In genomic region chr9:67593469-67594141, GRCm38 (mm10) we compare ENCODE assay signal across 22 mouse cellular contexts. TPM values are rescaled to one million over a fixed set of nuclear protein-coding genes. Genes with fewer than 3 reads are reported as not detected.
DNase-seq lines count a peak whose midpoint lies in the region; ATAC-seq and TF ChIP-seq lines count a peak whose summit lies in the region.
"Had no signal": no experiment of that assay in that cellular context is flagged by ENCODE, and none has a peak within 500 bp of the region (broad histone marks: within the 10 kb centered on the region; RNA-seq: fewer than 3 reads in every experiment).

No protein-coding gene starts in this region.

- H3K4me3 ChIP-seq in lung, embryonic 14.5 days (ENCODE audit: low read depth, low read length): no peak overlapping the region
- H3K4me3 ChIP-seq in stomach, postnatal 0 days (ENCODE audit: low read depth, low read length): no peak overlapping the region
- H3K4me3 ChIP-seq: embryonic facial prominence, embryonic 12.5 days; forebrain, embryonic 15.5 days; heart, adult 2 months; heart, embryonic 15.5 days; hindbrain, embryonic 10.5 days had no signal

- WGBS in lung, embryonic 14.5 days: 67% methylated on average over 9 of the region's 9 CpGs
- 66% methylated on average over 9 of the region's 9 CpGs for WGBS in stomach, postnatal 0 days

- H3K4me2 ChIP-seq in lung, embryonic 14.5 days: no peak overlapping the region
- no peak overlapping the region for H3K4me2 ChIP-seq in stomach, postnatal 0 days (replicated peaks; ENCODE audit: low read depth)
- H3K4me2 ChIP-seq: embryonic facial prominence, embryonic 12.5 days; forebrain, embryonic 15.5 days; heart, embryonic 11.5 days; heart, embryonic 15.5 days had no signal

- H3K9ac ChIP-seq in lung, embryonic 14.5 days: no peak overlapping the region
- H3K9ac ChIP-seq in stomach, postnatal 0 days (ENCODE audit: low read length): no peak overlapping the region
- H3K9ac ChIP-seq: embryonic facial prominence, embryonic 12.5 days; forebrain, embryonic 15.5 days; heart, embryonic 15.5 days had no signal

- H3K36me3 ChIP-seq in lung, embryonic 14.5 days (ENCODE audit: insufficient read depth): no peaks in the 10 kb centered on the region
- H3K36me3 ChIP-seq in stomach, postnatal 0 days (ENCODE audit: control insufficient read depth, insufficient read depth, low read length): no peaks in the 10 kb centered on the region
- H3K36me3 ChIP-seq: embryonic facial prominence, embryonic 12.5 days; forebrain, embryonic 15.5 days; G1E; heart, embryonic 15.5 days had no signal

- DNase-seq in heart, adult 11 months: peak; percentile 51
- no peak for DNase-seq in heart, postnatal 10 days
- DNase-seq in lung, embryonic 14.5 days: peak; percentile 61
- DNase-seq in lung, postnatal 10 days: no peak
- peak; percentile 63 for DNase-seq in lung, postnatal 36 days
- DNase-seq in stomach, postnatal 0 days (ENCODE audit: low spot score): peak; percentile 60
- no peak for DNase-seq in embryo, embryonic 11 days
- no peak for DNase-seq in cerebellum, adult 18-20 months
- DNase-seq: adrenal gland, adult 8-10 months; adrenal gland, postnatal 36 days; B cell, adult 2 months; cerebellum, adult 8-10 months; cerebellum, postnatal 14 days; gastrocnemius, postnatal 10 days; heart, adult 2 months had no signal

- H3K9me3 ChIP-seq in lung, embryonic 14.5 days (ENCODE audit: low read depth, low read length): no peaks in the 10 kb centered on the region
- no peaks in the 10 kb centered on the region for H3K9me3 ChIP-seq in stomach, postnatal 0 days (ENCODE audit: control insufficient read depth, low read length)
- H3K9me3 ChIP-seq: embryonic facial prominence, embryonic 12.5 days; forebrain, embryonic 15.5 days had no signal

- H3K4me1 ChIP-seq in lung, embryonic 14.5 days (ENCODE audit: insufficient read depth): no peaks in the 10 kb centered on the region
- no peaks in the 10 kb centered on the region for H3K4me1 ChIP-seq in stomach, postnatal 0 days (replicated peaks; ENCODE audit: control insufficient read depth, insufficient read depth)
- H3K4me1 ChIP-seq: embryonic facial prominence, embryonic 12.5 days; forebrain, embryonic 15.5 days; hindbrain, embryonic 10.5 days had no signal

- no peak for TF ChIP-seq EP300 in stomach, postnatal 0 days (optimal IDR thresholded peaks at IDR 0.05)

- H3K27me3 ChIP-seq in lung, embryonic 14.5 days (ENCODE audit: insufficient read depth, low read length): no peaks in the 10 kb centered on the region
- H3K27me3 ChIP-seq in stomach, postnatal 0 days (ENCODE audit: control insufficient read depth, insufficient read depth, low read length): no peaks in the 10 kb centered on the region
- H3K27me3 ChIP-seq: embryonic facial prominence, embryonic 12.5 days; forebrain, embryonic 15.5 days; heart, embryonic 15.5 days had no signal

- ATAC-seq in lung, embryonic 14.5 days (ENCODE audit: insufficient read depth): peak; percentile 49; the same call in 1 of the 2 replicates
- ATAC-seq in stomach, postnatal 0 days (ENCODE audit: low FRiP score, low TSS enrichment): peak; percentile 91
- ATAC-seq: CD4-positive, CD25-positive, alpha-beta regulatory T cell, adult 4 months; forebrain, embryonic 15.5 days had no signal

- H3K27ac ChIP-seq in lung, embryonic 14.5 days (ENCODE audit: low read depth): no peak overlapping the region
- peak overlapping the region; percentile 6; the same call in 1 of the 2 replicates for H3K27ac ChIP-seq in stomach, postnatal 0 days (replicated peaks)
- H3K27ac ChIP-seq: embryonic facial prominence, embryonic 12.5 days; forebrain, embryonic 15.5 days; heart, adult 2 months; heart, embryonic 15.5 days; hindbrain, embryonic 10.5 days had no signal

- no peak for TF ChIP-seq CTCF in lung, embryonic 14.5 days (IDR thresholded peaks at IDR 0.05; ENCODE audit: low read depth)
- no peak for TF ChIP-seq CTCF in stomach, postnatal 0 days (IDR thresholded peaks at IDR 0.05; ENCODE audit: low read depth)

- intact Hi-C loops in heart, postnatal 10 days (cut with DNase I): no loop called here

RNA-seq across cellular contexts. Expression of gene Tln2, which starts 34.1 kb away (rescaled TPM):
- total RNA-seq in heart, postnatal 10 days (2021): 10 to 100 TPM; 86.0 to 96.7 TPM
- 18.3 and 19.1 TPM in 2 replicates for polyA plus RNA-seq in lung, embryonic 14.5 days (2014; fragmentation: Nextera tagmentation; extraction: Ambion mirVana)
- 14.3 and 17.5 TPM in 2 replicates for polyA plus RNA-seq in stomach, postnatal 0 days (2015; fragmentation: Nextera tagmentation; extraction: Ambion mirVana)

Comparison
In these comparisons a context has a peak if more than half of its experiments do, and no peak if none do; other contexts are left out.
1. DNase-seq: peak in heart, adult 11 months (single experiment), lung, embryonic 14.5 days (single experiment), lung, postnatal 36 days (single experiment) and stomach, postnatal 0 days (single experiment); none in heart, postnatal 10 days (0 of 2), lung, postnatal 10 days (single experiment), embryo, embryonic 11 days (single experiment) and cerebellum, adult 18-20 months (0 of 2).